Mouse (Mus musculus): ENCODE measurements around the gene Bbs9. TPM values are rescaled to one million over a fixed set of nuclear protein-coding genes. Genes with fewer than 3 reads are reported as not detected.

The Bbs9 gene
- polyA plus RNA-seq, 1 experiment from 2014 or later, result 2.5 TPM

DNA sequence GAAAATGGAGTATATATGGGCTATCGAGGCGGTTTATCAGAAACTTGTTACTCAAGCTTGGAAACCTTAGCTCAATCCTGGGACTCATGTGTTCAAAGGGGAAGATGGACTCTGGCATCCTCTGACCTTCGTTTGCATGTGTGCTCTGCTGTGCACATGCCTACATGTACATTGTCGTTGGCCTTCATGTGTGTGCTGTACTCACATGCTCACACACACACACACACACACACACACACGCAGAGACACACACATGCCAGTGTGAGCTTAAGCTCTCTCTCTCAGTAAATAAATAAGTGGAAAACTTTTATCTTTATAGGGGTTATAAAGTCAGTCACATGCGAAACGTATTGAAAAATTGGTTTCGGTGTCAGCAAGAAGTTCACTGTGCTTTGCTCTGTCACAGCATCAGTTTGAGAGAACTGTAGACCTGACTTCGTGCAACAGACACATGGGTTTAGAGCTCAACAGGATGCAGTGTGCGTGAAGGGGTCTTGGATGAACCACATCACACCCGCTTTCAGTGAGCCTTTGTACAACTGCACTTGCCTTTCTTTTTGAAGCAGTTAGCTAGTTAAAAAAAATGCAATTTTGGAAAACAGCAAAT is 62.4 kb downstream of the Bbs9 start:
- H3K36me3 ChIP-seq (ENCODE audit: control insufficient read depth, insufficient read depth), result no peaks in the 10 kb centered on the region
- 69% methylated on average over 11 of the region's 11 CpGs for WGBS (ENCODE audit: insufficient replicate concordance)
- H3K9ac ChIP-seq (ENCODE audit: low read depth, low read length), result no peak overlapping the region
- ATAC-seq (ENCODE audit: low read depth), result no peak
- H3K27me3 ChIP-seq (ENCODE audit: control insufficient read depth, insufficient read depth, low read depth, low read length), result no peaks in the 10 kb centered on the region
- H3K4me2 ChIP-seq (ENCODE audit: low read depth, low read length), result no peak overlapping the region
- no peaks in the 10 kb centered on the region for H3K9me3 ChIP-seq (replicated peaks; ENCODE audit: control insufficient read depth, low read length)
- no peak overlapping the region for H3K4me3 ChIP-seq (ENCODE audit: low read depth, low read length)
- no peak overlapping the region for H3K27ac ChIP-seq (ENCODE audit: low read length)
- H3K4me1 ChIP-seq (ENCODE audit: control insufficient read depth, low read depth, low read length), result no peaks in the 10 kb centered on the region

DNA sequence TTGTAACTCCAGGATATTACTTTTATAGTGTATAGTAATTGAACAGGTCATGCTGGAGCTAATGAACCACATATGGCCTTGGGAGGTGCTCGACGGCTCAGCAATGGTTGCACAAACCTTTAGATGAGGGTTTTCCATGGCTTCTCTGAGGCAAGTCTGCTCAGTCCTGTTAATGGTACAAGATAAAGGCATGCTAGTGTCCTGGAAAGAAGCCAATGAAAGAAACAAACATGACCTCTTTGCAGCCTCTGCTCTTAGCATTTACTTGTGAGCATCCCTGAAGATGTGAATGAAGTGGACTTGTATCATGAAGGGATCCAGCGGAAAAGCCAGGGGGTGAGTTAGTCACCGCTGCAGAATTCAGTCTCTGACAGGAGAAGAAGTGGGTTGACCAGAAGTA is 64.0 kb downstream of the Bbs9 start:
- H3K27ac ChIP-seq (ENCODE audit: low read length), result no peak overlapping the region
- 72% methylated on average over 4 of the region's 4 CpGs for WGBS (ENCODE audit: insufficient replicate concordance)
- ATAC-seq (ENCODE audit: low read depth), result no peak
- H3K9me3 ChIP-seq (replicated peaks; ENCODE audit: control insufficient read depth, low read length), result no peaks in the 10 kb centered on the region
- no peaks in the 10 kb centered on the region for H3K36me3 ChIP-seq (ENCODE audit: control insufficient read depth, insufficient read depth)
- no peaks in the 10 kb centered on the region for H3K4me1 ChIP-seq (ENCODE audit: control insufficient read depth, low read depth, low read length)
- no peaks in the 10 kb centered on the region for H3K27me3 ChIP-seq (ENCODE audit: control insufficient read depth, insufficient read depth, low read depth, low read length)
- no peak overlapping the region for H3K4me3 ChIP-seq (ENCODE audit: low read depth, low read length)
- H3K9ac ChIP-seq (ENCODE audit: low read depth, low read length), result no peak overlapping the region
- no peak overlapping the region for H3K4me2 ChIP-seq (ENCODE audit: low read depth, low read length)

DNA sequence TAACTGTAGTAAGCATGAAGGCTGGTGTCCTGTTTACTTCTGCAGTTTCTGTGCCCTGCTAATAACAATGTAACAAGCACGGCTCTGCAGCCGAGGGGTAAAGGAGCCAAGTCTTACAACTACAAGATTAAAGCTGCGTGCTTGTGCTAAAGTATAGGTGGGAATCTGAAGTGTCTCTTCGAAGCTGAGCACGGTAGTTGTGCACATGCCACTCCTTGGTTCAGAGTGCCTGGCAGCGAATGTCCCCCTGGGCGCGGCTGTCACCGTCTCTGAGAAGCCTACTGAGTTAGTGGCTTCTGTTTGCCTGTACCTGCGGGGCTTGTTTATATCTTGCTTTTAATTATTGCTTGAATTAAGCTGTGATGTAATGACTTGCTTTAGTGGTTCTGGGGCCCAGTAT is 65.6 kb downstream of the Bbs9 start:
- no peaks in the 10 kb centered on the region for H3K27me3 ChIP-seq (ENCODE audit: control insufficient read depth, insufficient read depth, low read depth, low read length)
- H3K9me3 ChIP-seq (replicated peaks; ENCODE audit: control insufficient read depth, low read length), result no peaks in the 10 kb centered on the region
- no peak for ATAC-seq (ENCODE audit: low read depth)
- no peaks in the 10 kb centered on the region for H3K4me1 ChIP-seq (ENCODE audit: control insufficient read depth, low read depth, low read length)
- no peak overlapping the region for H3K4me3 ChIP-seq (ENCODE audit: low read depth, low read length)
- no peak overlapping the region for H3K9ac ChIP-seq (ENCODE audit: low read depth, low read length)
- H3K4me2 ChIP-seq (ENCODE audit: low read depth, low read length), result no peak overlapping the region
- no peaks in the 10 kb centered on the region for H3K36me3 ChIP-seq (ENCODE audit: control insufficient read depth, insufficient read depth)
- H3K27ac ChIP-seq (ENCODE audit: low read length), result no peak overlapping the region
- whole genome bisulfite sequencing (ENCODE audit: insufficient replicate concordance), result 69% methylated on average over 10 of the region's 10 CpGs

DNA sequence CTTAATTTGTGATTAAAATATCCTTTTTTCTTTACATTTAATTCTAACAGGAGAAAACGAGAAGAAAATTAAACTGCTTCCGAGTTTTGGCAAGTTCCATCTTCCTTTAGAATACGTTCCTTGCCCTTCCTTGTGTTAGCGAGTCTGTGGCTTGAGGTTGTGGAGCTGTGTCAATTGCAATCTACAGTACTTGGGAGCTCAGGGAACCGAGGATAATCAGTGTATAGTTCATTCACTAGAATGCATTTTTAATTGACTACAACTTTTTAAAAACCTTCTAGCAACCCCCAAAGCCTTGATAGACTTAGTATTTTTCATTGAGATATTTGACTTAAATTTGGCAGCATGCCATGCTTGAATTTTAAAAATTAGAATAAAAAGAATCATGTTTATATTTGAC is 68.0 kb downstream of the Bbs9 start:
- Histone ChIP-seq H3K4me2 (ENCODE audit: low read depth, low read length) (no peak overlapping the region), H3K9me3 (replicated peaks; ENCODE audit: control insufficient read depth, low read length) (no peaks in the 10 kb centered on the region), H3K27ac (ENCODE audit: low read length) (no peak overlapping the region), H3K9ac (ENCODE audit: low read depth, low read length) (no peak overlapping the region), H3K36me3 (ENCODE audit: control insufficient read depth, insufficient read depth) (no peaks in the 10 kb centered on the region), H3K4me1 (ENCODE audit: control insufficient read depth, low read depth, low read length) (no peaks in the 10 kb centered on the region), H3K27me3 (ENCODE audit: control insufficient read depth, insufficient read depth, low read depth, low read length) (no peaks in the 10 kb centered on the region), H3K4me3 (ENCODE audit: low read depth, low read length) (no peak overlapping the region)
- 62% methylated on average over 5 of the region's 5 CpGs for WGBS (ENCODE audit: insufficient replicate concordance)
- no peak for ATAC-seq (ENCODE audit: low read depth)

DNA sequence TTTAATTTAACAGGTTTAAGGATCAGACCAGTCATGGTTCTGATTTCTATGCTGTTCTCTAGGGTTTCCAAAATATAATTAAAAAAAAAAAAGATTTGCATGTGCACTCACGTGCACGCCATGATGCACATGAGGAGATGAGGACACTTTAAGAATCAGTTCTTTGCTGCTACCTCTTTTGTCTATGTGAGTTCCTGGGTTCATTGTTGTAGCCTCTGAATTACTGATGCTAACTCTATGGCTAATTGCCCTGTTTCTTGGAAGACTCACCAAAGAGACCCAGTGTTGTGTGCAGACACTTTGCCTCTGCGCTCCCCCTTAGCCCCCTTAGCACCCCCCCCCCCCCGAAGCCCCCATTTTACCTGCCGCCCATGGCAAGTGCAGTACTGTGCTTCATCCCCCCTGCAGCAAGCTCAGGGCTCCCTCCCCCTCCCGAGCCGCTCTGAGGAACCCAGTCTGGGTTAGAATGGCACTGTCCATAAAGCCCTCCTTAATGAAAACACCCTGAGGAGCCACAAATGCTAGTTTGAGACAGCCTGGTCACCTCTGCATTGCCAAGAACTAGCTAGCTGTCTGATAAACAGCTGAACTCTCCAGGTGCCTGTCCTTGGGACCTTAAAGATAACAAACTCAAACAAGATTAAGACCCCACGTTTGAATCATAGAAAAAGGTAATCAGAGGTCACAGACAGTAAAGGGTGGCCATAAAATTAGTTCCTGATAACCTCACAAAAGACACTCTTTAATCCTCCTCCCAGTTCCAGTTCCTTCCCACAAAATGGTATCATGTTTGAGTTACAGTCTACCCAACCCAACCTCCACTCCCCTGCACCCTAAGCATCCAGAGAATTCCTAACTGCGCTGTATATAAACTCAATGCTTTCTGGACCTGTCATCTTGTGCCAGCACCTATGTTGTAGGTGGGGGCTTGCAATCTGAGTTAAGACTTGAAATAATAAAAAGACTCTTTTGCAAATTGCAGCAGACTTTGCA is 69.1 kb downstream of the Bbs9 start:
- Histone ChIP-seq H3K9ac (ENCODE audit: low read depth, low read length) (no peak overlapping the region), H3K4me1 (ENCODE audit: control insufficient read depth, low read depth, low read length) (no peaks in the 10 kb centered on the region), H3K27ac (ENCODE audit: low read length) (no peak overlapping the region), H3K27me3 (ENCODE audit: control insufficient read depth, insufficient read depth, low read depth, low read length) (no peaks in the 10 kb centered on the region), H3K9me3 (replicated peaks; ENCODE audit: control insufficient read depth, low read length) (no peaks in the 10 kb centered on the region), H3K4me2 (ENCODE audit: low read depth, low read length) (no peak overlapping the region), H3K36me3 (ENCODE audit: control insufficient read depth, insufficient read depth) (no peaks in the 10 kb centered on the region), H3K4me3 (ENCODE audit: low read depth, low read length) (no peak overlapping the region)
- WGBS (ENCODE audit: insufficient replicate concordance), result 65% methylated on average over 9 of the region's 9 CpGs
- no peak for ATAC-seq (ENCODE audit: low read depth)

DNA sequence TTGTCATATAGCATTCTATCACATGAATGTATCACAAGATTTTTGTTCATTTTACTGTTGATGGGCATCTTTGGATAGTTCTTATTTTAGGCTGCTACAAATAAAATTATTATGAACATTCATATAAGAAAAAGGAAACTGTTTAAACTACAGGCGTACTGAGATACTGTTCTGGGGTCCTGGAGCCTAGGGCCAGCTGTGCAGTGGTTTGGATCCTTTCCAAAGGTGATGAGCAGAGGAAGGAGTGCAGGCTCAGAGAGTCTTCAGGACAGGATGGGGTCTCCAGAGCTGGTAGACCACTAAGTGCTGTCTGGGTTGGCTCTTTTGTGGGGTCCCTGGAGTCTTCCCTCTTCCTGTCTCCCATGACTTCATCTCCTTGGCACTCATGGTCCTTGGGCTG is 75.8 kb downstream of the Bbs9 start:
- H3K4me3 ChIP-seq (ENCODE audit: low read depth, low read length), result no peak overlapping the region
- no peaks in the 10 kb centered on the region for H3K27me3 ChIP-seq (ENCODE audit: control insufficient read depth, insufficient read depth, low read depth, low read length)
- no peak overlapping the region for H3K27ac ChIP-seq (ENCODE audit: low read length)
- H3K9me3 ChIP-seq (replicated peaks; ENCODE audit: control insufficient read depth, low read length), result no peaks in the 10 kb centered on the region
- WGBS (ENCODE audit: insufficient replicate concordance), result 48% methylated on average over 1 of the region's 1 CpGs
- H3K9ac ChIP-seq (ENCODE audit: low read depth, low read length), result no peak overlapping the region
- no peaks in the 10 kb centered on the region for H3K36me3 ChIP-seq (ENCODE audit: control insufficient read depth, insufficient read depth)
- H3K4me2 ChIP-seq (ENCODE audit: low read depth, low read length), result no peak overlapping the region
- no peak for ATAC-seq (ENCODE audit: low read depth)
- no peaks in the 10 kb centered on the region for H3K4me1 ChIP-seq (ENCODE audit: control insufficient read depth, low read depth, low read length)

DNA sequence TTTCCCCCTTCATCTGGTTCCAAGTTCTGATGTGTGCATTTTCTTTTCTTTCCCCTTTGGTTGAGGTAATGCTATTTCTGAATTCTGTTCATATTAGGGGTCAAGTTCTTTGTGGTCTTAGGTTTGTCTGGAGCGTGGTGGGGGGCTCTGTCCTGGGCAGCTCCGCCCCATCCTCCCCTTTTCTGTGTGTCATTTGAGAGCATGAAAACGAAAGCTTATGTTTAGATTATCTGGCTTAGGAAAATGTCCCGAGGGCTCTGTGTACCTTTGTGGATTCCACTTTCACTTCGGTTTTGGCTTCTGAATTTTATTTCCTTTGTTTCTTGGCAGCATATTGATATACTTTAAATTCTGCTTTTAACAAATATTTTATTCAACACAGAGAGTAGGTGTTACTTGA is 80.6 kb downstream of the Bbs9 start:
- Histone ChIP-seq H3K4me1 (ENCODE audit: control insufficient read depth, low read depth, low read length) (no peaks in the 10 kb centered on the region), H3K36me3 (ENCODE audit: control insufficient read depth, insufficient read depth) (no peaks in the 10 kb centered on the region), H3K4me2 (ENCODE audit: low read depth, low read length) (no peak overlapping the region), H3K27ac (ENCODE audit: low read length) (no peak overlapping the region), H3K27me3 (ENCODE audit: control insufficient read depth, insufficient read depth, low read depth, low read length) (no peaks in the 10 kb centered on the region), H3K9ac (ENCODE audit: low read depth, low read length) (no peak overlapping the region), H3K9me3 (replicated peaks; ENCODE audit: control insufficient read depth, low read length) (no peaks in the 10 kb centered on the region), H3K4me3 (ENCODE audit: low read depth, low read length) (no peak overlapping the region)
- no peak for ATAC-seq (ENCODE audit: low read depth)
- WGBS (ENCODE audit: insufficient replicate concordance), result 49% methylated on average over 5 of the region's 5 CpGs

DNA sequence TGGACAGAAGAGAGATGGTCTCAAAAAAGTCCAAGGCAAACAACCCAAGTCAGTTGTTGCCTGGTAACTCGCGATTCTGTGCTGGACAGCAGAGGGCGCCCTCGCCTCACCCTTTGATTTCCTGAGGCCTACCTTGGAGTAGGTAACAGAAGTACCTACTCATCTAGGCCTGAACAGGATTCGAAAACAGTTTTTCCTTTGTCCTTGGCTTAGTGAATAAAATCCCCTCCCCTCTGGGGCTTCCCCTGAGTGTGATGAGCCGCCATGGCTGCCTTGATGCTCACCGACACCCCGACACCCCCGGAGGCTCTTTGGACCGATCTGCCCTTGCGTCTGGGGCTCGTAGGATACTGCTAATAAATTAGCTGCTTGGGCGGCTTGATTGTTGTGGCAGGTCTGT is 82.0 kb downstream of the Bbs9 start:
- no peaks in the 10 kb centered on the region for H3K4me1 ChIP-seq (ENCODE audit: control insufficient read depth, low read depth, low read length)
- no peak for ATAC-seq (ENCODE audit: low read depth)
- 61% methylated on average over 13 of the region's 13 CpGs for WGBS (ENCODE audit: insufficient replicate concordance)
- no peak overlapping the region for H3K27ac ChIP-seq (ENCODE audit: low read length)
- no peaks in the 10 kb centered on the region for H3K27me3 ChIP-seq (ENCODE audit: control insufficient read depth, insufficient read depth, low read depth, low read length)
- H3K4me2 ChIP-seq (ENCODE audit: low read depth, low read length), result no peak overlapping the region
- no peaks in the 10 kb centered on the region for H3K36me3 ChIP-seq (ENCODE audit: control insufficient read depth, insufficient read depth)
- no peaks in the 10 kb centered on the region for H3K9me3 ChIP-seq (replicated peaks; ENCODE audit: control insufficient read depth, low read length)
- H3K9ac ChIP-seq (ENCODE audit: low read depth, low read length), result no peak overlapping the region
- H3K4me3 ChIP-seq (ENCODE audit: low read depth, low read length), result no peak overlapping the region

DNA sequence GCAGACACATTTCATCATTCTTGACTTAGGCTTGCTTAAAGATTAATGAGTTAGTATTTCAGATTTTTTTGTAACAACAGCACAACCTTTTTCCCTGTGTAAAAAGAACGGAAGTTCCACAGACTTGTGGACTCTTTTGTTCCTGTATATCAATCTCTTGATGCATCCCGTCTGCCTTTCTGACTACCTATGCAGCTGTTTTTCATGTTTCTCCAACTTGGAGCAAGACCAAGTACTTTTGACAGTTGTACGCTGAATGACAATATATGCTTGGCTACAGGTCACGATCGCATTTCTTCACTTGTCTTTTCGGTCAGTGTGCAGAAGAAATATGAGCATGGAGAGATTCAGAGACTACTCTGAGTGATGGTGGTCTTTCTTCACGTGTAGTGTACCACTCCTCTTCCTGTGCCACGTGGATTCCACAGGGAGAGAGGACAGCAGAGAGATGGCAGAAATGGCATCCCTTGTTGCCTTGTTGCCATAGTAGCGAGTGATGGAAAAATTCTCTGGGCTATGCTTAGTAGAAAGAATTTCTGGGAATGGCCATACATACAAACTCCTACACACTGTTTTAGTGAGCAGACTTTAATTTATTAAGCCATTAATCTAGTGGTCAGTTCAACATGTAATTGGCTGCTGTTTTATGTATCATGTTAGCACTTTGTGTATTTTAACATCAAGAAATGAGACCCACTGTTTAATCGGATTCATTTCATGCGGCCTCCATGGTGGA is 88.3 kb downstream of the Bbs9 start:
- Histone ChIP-seq H3K9ac (ENCODE audit: low read depth, low read length) (no peak overlapping the region), H3K4me3 (ENCODE audit: low read depth, low read length) (no peak overlapping the region), H3K4me2 (ENCODE audit: low read depth, low read length) (no peak overlapping the region), H3K9me3 (replicated peaks; ENCODE audit: control insufficient read depth, low read length) (no peaks in the 10 kb centered on the region), H3K27ac (ENCODE audit: low read length) (no peak overlapping the region), H3K36me3 (ENCODE audit: control insufficient read depth, insufficient read depth) (no peaks in the 10 kb centered on the region), H3K27me3 (ENCODE audit: control insufficient read depth, insufficient read depth, low read depth, low read length) (no peaks in the 10 kb centered on the region), H3K4me1 (ENCODE audit: control insufficient read depth, low read depth, low read length) (no peaks in the 10 kb centered on the region)
- WGBS (ENCODE audit: insufficient replicate concordance), result 76% methylated on average over 11 of the region's 11 CpGs
- ATAC-seq (ENCODE audit: low read depth), result no peak

Data from liver, embryonic 16.5 days (tissue).